Mouse (Mus musculus): Measurements from ENCODE around the gene Gfy. TPM values are rescaled to one million over a fixed set of nuclear protein-coding genes. Genes with fewer than 3 reads are reported as not detected.
"Not testable (repeated sequence)": the region's sequence is repeated elsewhere in the genome, so short reads cannot be mapped to it uniquely, and the experiment has no call there.

Gfy gene
- total RNA-seq, 2 experiments from 2014 or later, result 0.17 to 0.50 TPM

- intact Hi-C loops (cut with DNase I), result no loop called here
Measured at GRCm38 (mm10) chr7:45155590-45155989, 23.8 kb downstream of the Gfy start.

DNA sequence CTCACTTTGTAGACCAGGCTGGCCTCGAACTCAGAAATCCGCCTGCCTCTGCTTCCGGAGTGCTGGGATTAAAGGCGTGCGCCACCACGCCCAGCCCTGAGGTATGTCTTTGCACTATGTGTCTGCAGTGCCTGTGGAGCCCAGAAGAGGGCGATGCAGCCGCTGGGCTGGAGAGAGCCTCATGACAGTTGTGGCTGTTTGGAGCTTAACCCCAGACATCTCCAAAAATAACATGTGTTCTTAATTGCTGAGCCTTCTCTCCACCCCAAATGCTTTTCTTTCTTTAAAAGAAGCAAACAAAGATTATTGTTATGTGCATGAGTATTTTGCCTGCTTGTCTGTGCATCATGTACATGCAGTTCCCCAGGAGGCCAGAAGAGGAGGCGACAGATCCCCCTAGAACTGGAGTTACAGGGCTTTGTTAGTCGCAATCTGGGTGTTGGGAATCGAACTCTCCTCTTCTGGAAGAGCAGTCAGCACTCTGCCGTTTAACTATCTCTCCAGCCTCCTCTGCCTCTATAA lies 24.3 kb downstream of the Gfy start:
- DNase-seq (ENCODE audit: low spot score in 2 of 2), result peak in 1 of 2 experiments; percentile 40
- intact Hi-C loops (cut with DNase I), result loop anchor here (1.0 kb wide), 1 partner anchor 27 kb away; the partner anchor contains the start of gene Rpl13a

More at GRCm38 (mm10) chr7:45155590-45155989, 23.8 kb downstream of the Gfy start:
- DNase-seq (ENCODE audit: low spot score in 2 of 2), result no peak

- intact Hi-C loops (cut with DNase I), result loop anchor here (1.0 kb wide), 1 partner anchor 26 kb away; the partner anchor contains the start of gene Rpl13a
- DNase-seq (ENCODE audit: low spot score in 2 of 2), result peak; percentile 97 to 98
Measured at GRCm38 (mm10) chr7:45154096-45154992, 25.0 kb downstream of the Gfy start, which contains the start of the genes Pih1d1 and Aldh16a1. Pih1d1 (plus strand) TSS chr7:45154303. Aldh16a1 (minus strand) TSS chr7:45154584.

DNA sequence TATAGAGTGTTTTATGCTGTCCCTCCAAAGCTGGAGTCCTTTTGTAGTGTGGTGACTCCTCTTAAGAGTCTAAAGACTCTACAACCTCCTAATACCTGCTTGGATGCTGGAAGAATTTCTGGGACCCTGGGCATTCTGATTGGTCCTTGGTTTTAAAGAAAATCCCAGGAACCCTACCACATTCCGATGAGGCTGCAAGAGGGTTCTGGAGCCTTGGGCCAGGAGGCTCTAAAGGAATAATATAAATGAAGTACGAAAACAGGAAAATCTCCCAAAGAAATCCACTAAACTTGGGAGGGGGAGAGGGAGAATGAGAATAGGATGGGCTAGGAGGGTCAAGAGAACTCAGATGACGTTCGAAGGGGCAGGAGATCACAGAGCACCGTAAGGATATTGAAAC lies 25.8 kb downstream of the Gfy start:
- intact Hi-C loops (cut with DNase I), result no loop called here
- no peak for DNase-seq (ENCODE audit: low spot score in 2 of 2)

DNA sequence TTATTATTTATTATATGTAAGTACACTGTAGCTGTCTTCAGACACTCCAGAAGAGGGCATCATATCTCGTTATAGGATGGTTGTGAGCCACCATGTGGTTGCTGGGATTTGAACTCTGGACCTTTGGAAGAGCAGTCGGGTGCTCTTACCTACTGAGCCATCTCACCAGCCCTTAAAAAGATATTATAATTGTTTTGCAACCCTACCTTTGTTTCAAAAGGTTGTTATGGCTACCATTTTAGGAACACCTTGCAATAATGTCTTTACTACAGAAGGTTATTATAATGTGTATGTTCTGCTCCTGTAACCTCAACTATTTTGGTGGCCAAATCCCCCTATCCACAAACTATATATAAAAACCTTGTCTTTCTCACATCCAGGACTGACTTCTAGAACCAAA lies 26.3 kb downstream of the Gfy start:
- intact Hi-C loops (cut with DNase I); DNase-seq (ENCODE audit: low spot score in 2 of 2): not testable (repeated sequence)

GRCm38 (mm10) chr7:45151303-45151702 lies 28.1 kb downstream of the Gfy start:
- DNase-seq (ENCODE audit: low spot score in 2 of 2), result no peak
- intact Hi-C loops (cut with DNase I), result no loop called here

- intact Hi-C loops (cut with DNase I), result no loop called here
- no peak for DNase-seq (ENCODE audit: low spot score in 2 of 2)
Measured at GRCm38 (mm10) chr7:45150321-45150720, 29.0 kb downstream of the Gfy start.

- DNase-seq (ENCODE audit: low spot score in 2 of 2), result no peak
- intact Hi-C loops (cut with DNase I), result no loop called here
Measured at GRCm38 (mm10) chr7:45149545-45149944, 29.8 kb downstream of the Gfy start.

DNA sequence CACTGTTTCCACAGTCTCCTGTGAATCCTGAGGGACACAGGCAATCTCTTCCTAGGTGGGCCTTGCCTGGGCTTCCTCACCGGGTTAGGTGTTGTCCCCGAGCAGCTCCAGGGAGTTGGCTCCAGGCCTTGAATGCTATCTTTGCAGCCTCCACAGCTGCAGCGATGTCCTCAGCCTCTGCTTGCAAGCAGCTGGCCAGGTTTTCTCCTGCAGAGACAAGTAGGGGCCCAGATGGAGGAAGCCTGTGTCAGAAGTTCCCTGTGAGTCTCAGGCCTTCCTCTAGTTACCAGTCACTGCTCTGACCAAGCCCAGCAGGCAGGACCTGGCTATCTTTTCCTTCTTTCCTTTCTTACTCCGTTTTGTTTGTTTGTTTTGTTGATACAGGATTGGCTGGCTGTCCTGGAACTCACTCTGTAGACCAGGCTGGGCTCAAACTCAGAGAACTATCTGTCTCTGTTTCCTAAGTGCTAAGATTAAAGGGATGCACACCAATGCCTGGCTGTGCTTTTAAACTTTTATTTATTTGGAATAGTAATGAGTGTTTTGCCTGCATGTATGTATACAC lies 30.8 kb downstream of the Gfy start:
- no peak for DNase-seq (ENCODE audit: low spot score in 2 of 2)
- intact Hi-C loops (cut with DNase I), result no loop called here

GRCm38 (mm10) chr7:45147899-45148298 lies 31.5 kb downstream of the Gfy start:
- DNase-seq (ENCODE audit: low spot score in 2 of 2), result no peak
- intact Hi-C loops (cut with DNase I), result no loop called here

GRCm38 (mm10) chr7:45147267-45147666 lies 32.1 kb downstream of the Gfy start:
- intact Hi-C loops (cut with DNase I), result no loop called here
- no peak for DNase-seq (ENCODE audit: low spot score in 2 of 2)

GRCm38 (mm10) chr7:45145460-45145859 lies 33.9 kb downstream of the Gfy start:
- DNase-seq (ENCODE audit: low spot score in 2 of 2), result no peak
- intact Hi-C loops (cut with DNase I), result no loop called here

- intact Hi-C loops (cut with DNase I), result no loop called here
- DNase-seq (ENCODE audit: low spot score in 2 of 2), result no peak
Measured at GRCm38 (mm10) chr7:45144368-45145174, 34.8 kb downstream of the Gfy start.

- no peak for DNase-seq (ENCODE audit: low spot score in 2 of 2)
- intact Hi-C loops (cut with DNase I), result no loop called here
Measured at GRCm38 (mm10) chr7:45141914-45142313, 37.5 kb downstream of the Gfy start.

DNA sequence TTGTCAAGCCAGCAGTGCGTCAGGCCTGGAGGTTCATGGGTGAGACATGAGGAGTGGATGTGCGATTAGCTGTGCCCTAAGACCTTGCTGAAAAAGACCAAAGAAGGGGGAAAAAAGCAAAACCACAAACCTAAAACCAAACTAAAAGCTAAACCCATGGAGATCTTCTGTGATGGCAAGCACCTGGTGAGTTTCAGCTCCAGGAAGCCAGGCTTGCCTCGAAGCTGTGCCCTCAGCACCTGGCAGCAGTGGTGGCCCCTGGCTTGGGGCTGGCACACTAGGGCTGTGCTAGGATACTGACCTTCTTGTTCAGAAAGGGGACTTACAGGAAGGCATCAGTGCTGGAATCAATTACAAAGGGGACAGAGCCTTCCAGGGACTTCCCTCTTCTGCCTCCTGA lies 38.0 kb downstream of the Gfy start:
- intact Hi-C loops (cut with DNase I), result no loop called here
- no peak for DNase-seq (ENCODE audit: low spot score in 2 of 2)

- no peak for DNase-seq (ENCODE audit: low spot score in 2 of 2)
- intact Hi-C loops (cut with DNase I), result no loop called here
Measured at GRCm38 (mm10) chr7:45139904-45140723, 39.3 kb downstream of the Gfy start.

DNA sequence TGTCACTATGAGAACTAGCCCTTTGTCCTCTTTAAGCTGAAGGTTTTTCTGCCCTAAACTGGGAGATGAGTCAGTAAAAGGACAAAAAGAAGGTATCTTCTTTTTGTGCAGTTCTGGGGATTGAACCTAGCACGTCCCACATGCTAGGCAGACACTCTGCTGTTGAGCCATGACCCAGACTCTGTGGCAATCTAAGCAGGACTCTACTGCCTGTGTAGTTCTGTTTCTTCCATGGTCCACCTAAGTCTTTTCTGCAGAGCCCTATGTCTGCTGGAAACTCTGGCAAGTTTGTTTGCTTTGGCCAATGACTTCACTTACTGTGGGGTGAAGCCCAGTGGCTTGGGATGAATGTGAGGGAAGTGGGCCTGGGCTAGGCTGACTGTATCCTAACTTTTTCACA lies 41.0 kb downstream of the Gfy start:
- no peak for DNase-seq (ENCODE audit: low spot score in 2 of 2)
- intact Hi-C loops (cut with DNase I), result no loop called here

- intact Hi-C loops (cut with DNase I), result loop anchor here (2.0 kb wide), 1 partner anchor 59 kb away; no protein-coding TSS in a partner anchor
- DNase-seq (ENCODE audit: low spot score in 2 of 2), result no peak
Measured at GRCm38 (mm10) chr7:45137171-45138006, 42.0 kb downstream of the Gfy start.
